Mouse (Mus musculus): ENCODE measurements around the gene Fau. TPM values are rescaled to one million over a fixed set of nuclear protein-coding genes. Genes with fewer than 3 reads are reported as not detected.
A peak's percentile ranks its signal among the peaks of the same experiment; 100 is the strongest.

Fau gene
- total RNA-seq, 2 experiments from 2014 or later = 676 to 701 TPM

- no peak for DNase-seq
These were observed 12.0 kb upstream of the Fau start for GRCm38 (mm10) chr19:6045366-6046293.

- DNase-seq = peak; percentile 90 to 92
These were observed 11.1 kb upstream of the Fau start, which contains the start of gene Syvn1 for GRCm38 (mm10) chr19:6046294-6047153. Syvn1 (plus strand) TSS chr19:6046576.

- DNase-seq = no peak
These were observed 10.3 kb upstream of the Fau start for GRCm38 (mm10) chr19:6047154-6047898.

- no peak for DNase-seq
These were observed 9.8 kb upstream of the Fau start for GRCm38 (mm10) chr19:6047899-6048166.

- no peak for DNase-seq
These were observed 8.8 kb upstream of the Fau start for GRCm38 (mm10) chr19:6048681-6049410.

- no peak for DNase-seq
These were observed 5.1 kb upstream of the Fau start for GRCm38 (mm10) chr19:6052516-6052915.

DNA sequence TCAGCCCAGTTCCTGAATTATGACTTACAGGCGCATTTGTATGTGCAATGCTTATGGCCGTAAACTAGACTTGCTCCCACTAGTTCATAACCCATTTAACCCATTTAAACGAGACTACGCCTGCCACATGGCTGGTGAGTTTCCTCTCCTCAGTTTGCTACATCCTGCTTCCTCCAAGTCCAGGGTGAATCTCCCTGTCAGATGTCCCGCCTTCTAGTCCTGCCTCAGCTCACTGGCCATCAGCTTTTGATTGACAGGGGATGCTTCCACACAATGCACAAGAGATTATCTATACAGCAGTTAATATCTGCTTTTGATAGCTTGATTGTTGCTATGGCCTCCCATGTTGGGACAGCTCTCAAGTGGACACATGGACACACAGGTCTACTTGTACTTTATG lies 3.3 kb upstream of the Fau start:
- no peak for DNase-seq

GRCm38 (mm10) chr19:6056696-6057095 lies 948 bp upstream of the Fau start:
- no peak for DNase-seq

GRCm38 (mm10) chr19:6058513-6058912 lies 869 bp downstream of the Fau start:
- DNase-seq = no peak

- DNase-seq = no peak
These were observed 1.3 kb downstream of the Fau start for GRCm38 (mm10) chr19:6058966-6059365.

GRCm38 (mm10) chr19:6061021-6061533 lies 3.4 kb downstream of the Fau start, which contains the start of gene Znhit2:
Znhit2 (plus strand) TSS chr19:6061192.
- peak; percentile 93 to 94 for DNase-seq

DNA sequence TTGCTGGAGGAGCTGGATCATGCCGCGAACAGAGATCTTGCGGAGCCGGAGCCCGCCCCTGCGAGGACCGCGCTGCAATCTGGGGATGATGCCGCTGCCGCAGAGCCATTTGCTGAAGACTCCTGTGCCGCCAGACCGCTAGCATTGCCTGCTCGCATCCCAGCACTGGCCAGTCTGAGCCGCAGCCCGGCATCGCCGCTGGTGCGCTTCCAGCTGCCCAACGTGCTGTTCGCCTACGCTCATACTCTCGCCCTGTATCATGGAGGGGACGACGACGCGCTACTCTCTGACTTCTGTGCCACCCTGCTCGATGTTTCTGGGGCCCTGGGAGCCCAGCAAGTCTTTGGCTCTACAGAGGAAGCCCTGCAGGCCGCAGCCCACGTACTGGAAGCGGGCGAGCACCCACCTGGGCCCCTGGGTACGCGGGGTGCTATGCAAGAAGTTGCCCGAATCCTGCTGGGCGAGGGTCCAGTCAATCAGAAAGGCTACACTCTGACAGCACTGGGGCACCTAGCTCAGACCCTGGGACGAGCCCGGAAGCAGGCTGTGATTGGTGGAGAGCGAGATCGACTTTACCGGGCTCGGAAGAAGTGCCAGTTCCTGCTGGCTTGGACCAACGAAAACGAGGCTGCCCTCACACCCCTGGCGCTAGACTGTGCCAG lies 4.1 kb downstream of the Fau start:
- DNase-seq = peak; percentile 45

DNA sequence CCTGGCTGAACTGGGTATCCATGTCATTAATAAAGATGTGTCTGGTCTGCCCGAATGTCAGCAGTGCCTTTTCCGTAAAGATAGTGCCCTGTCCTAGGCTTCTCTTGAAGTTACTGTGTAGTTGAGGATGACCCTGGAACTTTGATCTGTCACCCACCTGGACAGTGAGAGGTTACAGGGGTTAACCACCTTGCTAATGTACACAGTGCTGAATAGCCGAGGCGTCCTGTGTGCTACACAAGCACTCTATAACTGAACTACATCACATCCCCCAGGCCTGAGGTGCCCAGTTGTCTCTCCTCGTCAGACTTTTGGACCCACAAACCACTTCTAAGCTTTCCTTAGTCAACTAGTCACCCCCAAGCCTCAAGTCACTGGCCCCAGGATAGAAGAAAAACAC lies 4.8 kb downstream of the Fau start:
- no peak for DNase-seq

- no peak for DNase-seq
These were observed 5.4 kb downstream of the Fau start for GRCm38 (mm10) chr19:6063081-6063480.

- peak in 1 of 2 experiments; percentile 21 for DNase-seq
These were observed 8.9 kb downstream of the Fau start for GRCm38 (mm10) chr19:6066571-6066970.

DNA sequence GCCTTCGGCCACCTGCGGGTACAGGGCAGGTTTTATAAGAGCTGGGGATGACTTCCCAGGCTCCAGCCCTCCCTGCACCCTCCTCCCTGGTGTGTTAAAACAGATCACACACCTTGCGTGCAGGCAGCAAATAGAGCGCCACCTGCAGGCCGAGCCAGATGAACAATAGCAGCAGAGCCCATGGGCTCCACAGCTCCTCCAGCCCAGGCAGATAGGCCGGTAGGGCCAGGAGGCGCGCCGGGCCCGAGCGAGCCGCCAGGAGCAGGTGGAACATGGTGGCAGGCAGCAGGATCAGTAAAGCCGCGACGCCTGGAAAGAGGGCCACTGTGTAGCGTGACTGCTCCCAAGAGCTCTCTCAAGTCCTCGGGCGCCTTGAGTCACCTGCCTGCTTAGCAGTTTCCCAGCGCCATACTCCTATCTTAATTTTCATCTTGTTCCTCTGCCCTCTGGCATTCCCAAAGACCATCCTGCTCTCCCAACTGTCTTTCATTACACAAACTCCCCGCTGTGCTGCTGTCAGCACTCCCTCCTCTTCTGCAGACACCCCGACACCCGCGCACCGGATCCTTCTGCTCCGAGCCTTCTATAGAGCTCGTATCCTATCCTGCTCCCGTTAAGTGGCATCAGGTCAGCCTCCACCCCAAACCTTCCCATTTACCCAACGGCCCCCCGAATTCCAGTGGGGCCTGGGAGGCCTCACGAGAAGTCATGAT lies 9.5 kb downstream of the Fau start:
- DNase-seq = peak; percentile 75 to 81

DNA sequence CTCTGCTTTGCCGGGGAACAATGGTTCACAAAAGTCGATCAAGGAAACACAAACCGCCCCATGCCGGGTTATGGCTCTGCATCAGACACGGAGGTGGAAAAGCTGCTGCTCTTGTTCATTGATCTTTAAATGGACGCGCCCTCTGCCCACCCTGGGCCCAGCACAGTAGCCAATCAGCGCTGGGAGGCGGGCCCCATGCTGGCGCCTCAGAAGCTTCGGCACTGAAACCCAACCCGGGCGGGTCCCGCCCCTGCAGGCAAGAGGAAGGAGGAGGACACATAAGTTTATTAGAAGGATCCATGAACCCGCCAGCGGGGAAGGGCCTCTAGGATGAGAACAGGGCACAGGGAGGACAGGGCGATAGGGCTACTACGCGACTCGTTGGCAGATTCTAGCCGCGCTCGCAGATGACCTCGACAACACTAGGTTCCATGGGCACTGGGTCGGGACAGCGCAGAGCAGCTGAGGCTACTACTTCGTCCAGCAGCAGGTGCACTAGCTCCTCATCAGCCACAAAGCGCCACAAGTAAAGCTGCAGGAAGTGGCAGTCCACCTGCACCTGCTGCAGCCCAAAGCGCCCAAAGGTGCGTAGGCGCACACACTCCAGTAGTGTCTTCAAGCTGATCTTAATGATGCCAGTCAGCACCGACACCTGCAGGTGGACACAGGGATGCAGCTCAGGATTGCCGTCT lies 10.2 kb downstream of the Fau start, which contains the start of gene Tm7sf2:
TSS of gene Tm7sf2 (minus strand) at position 650 of the 692 bp plus-strand sequence.
- DNase-seq = peak; percentile 86 to 87

GRCm38 (mm10) chr19:6068951-6069350 lies 11.3 kb downstream of the Fau start:
- no peak for DNase-seq

- no peak for DNase-seq
These were observed 12.2 kb downstream of the Fau start for GRCm38 (mm10) chr19:6069851-6070250.

Measured in layer of hippocampus, postnatal 36 days (tissue).